In the genomic region with DNA sequence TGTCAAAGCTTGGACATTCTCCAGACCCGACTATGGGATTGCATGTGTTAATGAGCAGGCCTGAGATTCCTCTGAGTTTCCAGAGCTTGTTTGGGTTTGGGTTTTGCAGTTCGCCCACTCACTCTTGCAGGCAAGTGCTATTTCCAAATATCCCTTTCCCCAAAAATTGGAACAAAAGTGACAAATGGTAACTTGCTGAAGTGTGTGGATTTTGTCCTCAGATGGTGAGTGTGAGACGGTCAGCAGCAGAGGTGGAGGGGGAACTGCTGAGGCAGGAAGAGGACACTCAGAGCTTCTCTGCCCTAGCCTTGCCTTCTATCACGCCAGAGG, we compare ENCODE assay signal across 17 mouse cellular contexts.
DNase-seq lines count a peak whose midpoint lies in the region; ATAC-seq and TF ChIP-seq lines count a peak whose summit lies in the region.
"Had no signal": no experiment of that assay in that cellular context is flagged by ENCODE, and none has a peak within 500 bp of the region (broad histone marks: within the 10 kb centered on the region; RNA-seq: fewer than 3 reads in every experiment).

No protein-coding gene starts in this region.

- intact Hi-C loops in left cerebral cortex, postnatal 14 days (cut with DNase I), result no loop called here
- intact Hi-C loops in left cerebral cortex, postnatal 4 days (cut with DNase I), result no loop called here

- peaks cover 20% of the 10 kb centered on the region for H3K79me2 ChIP-seq in myocyte (ENCODE audit: control insufficient read depth, insufficient read depth)

- no peaks in the 10 kb centered on the region; the same call in 1 of the 2 replicates for H3K36me3 ChIP-seq in embryonic facial prominence, embryonic 14.5 days (ENCODE audit: control insufficient read depth, insufficient read depth, low read length)
- no peaks in the 10 kb centered on the region for H3K36me3 ChIP-seq in myocyte (ENCODE audit: control insufficient read depth, insufficient read depth)
- H3K36me3 ChIP-seq: hindbrain, embryonic 12.5 days; neural tube, embryonic 12.5 days had no signal

- no peak overlapping the region for H3K4me3 ChIP-seq in embryonic facial prominence, embryonic 14.5 days (ENCODE audit: low read depth, low read length)
- no peak overlapping the region for H3K4me3 ChIP-seq in myocyte
- H3K4me3 ChIP-seq: hindbrain, embryonic 12.5 days; neural tube, embryonic 12.5 days had no signal

- no peak overlapping the region for H3K4me2 ChIP-seq in embryonic facial prominence, embryonic 14.5 days (ENCODE audit: low read depth, low read length)
- H3K4me2 ChIP-seq in myocyte (ENCODE audit: low read depth), result peak overlapping the region; percentile 45
- H3K4me2 ChIP-seq: hindbrain, embryonic 12.5 days; liver, embryonic 11.5 days; neural tube, embryonic 12.5 days had no signal

- H3K9me3 ChIP-seq in embryonic facial prominence, embryonic 14.5 days (ENCODE audit: control insufficient read depth, low read length), result no peaks in the 10 kb centered on the region
- H3K9me3 ChIP-seq: hindbrain, embryonic 12.5 days; neural tube, embryonic 12.5 days had no signal

- no peak overlapping the region for H3K9ac ChIP-seq in embryonic facial prominence, embryonic 14.5 days (ENCODE audit: low read depth, low read length)
- H3K9ac ChIP-seq: hindbrain, embryonic 12.5 days; neural tube, embryonic 12.5 days had no signal

- no peak overlapping the region for H3ac ChIP-seq in myocyte (ENCODE audit: control insufficient read depth, insufficient read length)

- no peak for TF ChIP-seq POLR2A in myocyte (IDR thresholded peaks at IDR 0.05; ENCODE audit: insufficient read length, low read depth)

- H3K27ac ChIP-seq in embryonic facial prominence, embryonic 14.5 days (replicated peaks; ENCODE audit: low read depth, low read length), result peak overlapping the region; percentile 68; the same call in 1 of the 2 replicates
- H3K27ac ChIP-seq: hindbrain, embryonic 12.5 days; neural tube, embryonic 12.5 days had no signal

- H3K4me1 ChIP-seq in embryonic facial prominence, embryonic 14.5 days (ENCODE audit: control insufficient read depth, insufficient read depth, low read length), result peaks cover 16% of the 10 kb centered on the region
- H3K4me1 ChIP-seq: hindbrain, embryonic 12.5 days; neural tube, embryonic 12.5 days had no signal

- peak; percentile 33 to 48 for DNase-seq in frontal cortex, postnatal 36 days (ENCODE audit: low spot score in 2 of 2)
- DNase-seq in frontal cortex, postnatal 10 days (ENCODE audit: low spot score in 2 of 2), result no peak
- DNase-seq in left cerebral cortex, postnatal 14 days (ENCODE audit: low spot score in 2 of 2), result peak; percentile 33 to 47
- no peak for DNase-seq in left cerebral cortex, postnatal 4 days
- no peak for DNase-seq in embryonic facial prominence, embryonic 14.5 days (ENCODE audit: low spot score)
- DNase-seq in layer of hippocampus, postnatal 14 days (ENCODE audit: low spot score in 2 of 2), result no peak
- DNase-seq: adrenal gland, postnatal 10 days; cerebellum, adult 11 months; embryo, embryonic 11 days; kidney, postnatal 25 days; spleen, adult 18-20 months had no signal

- no peak for ATAC-seq in embryonic facial prominence, embryonic 14.5 days (ENCODE audit: low read depth)
- no peak for ATAC-seq in CD4-positive, CD25-positive, alpha-beta regulatory T cell, adult 4 months
- ATAC-seq: forebrain, embryonic 16.5 days had no signal

- WGBS in embryonic facial prominence, embryonic 14.5 days, result 63% methylated on average over 4 of the region's 4 CpGs

- no peaks in the 10 kb centered on the region for H3K27me3 ChIP-seq in embryonic facial prominence, embryonic 14.5 days (replicated peaks; ENCODE audit: control insufficient read depth, insufficient read depth, low read length)
- H3K27me3 ChIP-seq in myocyte (ENCODE audit: control insufficient read depth, insufficient read depth, insufficient read length), result no peaks in the 10 kb centered on the region
- H3K27me3 ChIP-seq: hindbrain, embryonic 12.5 days; neural tube, embryonic 12.5 days had no signal

TF ChIP-seq in myocyte, 11 proteins besides CTCF, POLR2A, EP300 and RAD21:
- TF ChIP-seq POLR2AphosphoS2 (IDR thresholded peaks at IDR 0.05; ENCODE audit: insufficient read length, low read depth), result no peak
- no peak for TF ChIP-seq MYOG (IDR thresholded peaks at IDR 0.05; ENCODE audit: control insufficient read depth in 1 of 3, insufficient read depth in 1 of 3, insufficient read length in 2 of 3, low read depth in 2 of 3)
- TF ChIP-seq USF1 (IDR thresholded peaks at IDR 0.05; ENCODE audit: low read depth), result no peak
- no peak for TF ChIP-seq MAX (IDR thresholded peaks at IDR 0.05; ENCODE audit: low read depth)
- TF ChIP-seq SRF (IDR thresholded peaks at IDR 0.05; ENCODE audit: control insufficient read depth, insufficient read length, low read depth), result no peak
- no peak for TF ChIP-seq CEBPB (IDR thresholded peaks at IDR 0.05; ENCODE audit: insufficient read depth, poor library complexity, severe bottlenecking)
- TF ChIP-seq E2F4 (IDR thresholded peaks at IDR 0.05; ENCODE audit: insufficient read depth), result no peak
- TF ChIP-seq REST (IDR thresholded peaks at IDR 0.05; ENCODE audit: insufficient read depth, insufficient read length), result no peak
- no peak for TF ChIP-seq TCF3 (IDR thresholded peaks at IDR 0.05; ENCODE audit: insufficient read length, low read depth)
- TF ChIP-seq TCF12 (IDR thresholded peaks at IDR 0.05; ENCODE audit: insufficient read depth, poor library complexity, severe bottlenecking), result no peak
- no peak for TF ChIP-seq MYOD1 (IDR thresholded peaks at IDR 0.05; ENCODE audit: control insufficient read depth in 1 of 3, insufficient read length in 2 of 3, low read depth in 2 of 3)

Comparison
In these comparisons a context has a peak if more than half of its experiments do, and no peak if none do; other contexts are left out.
1. DNase-seq: peak in frontal cortex, postnatal 36 days (2 of 2) and left cerebral cortex, postnatal 14 days (2 of 2); none in frontal cortex, postnatal 10 days (0 of 2), left cerebral cortex, postnatal 4 days (single experiment), embryonic facial prominence, embryonic 14.5 days (single experiment) and layer of hippocampus, postnatal 14 days (0 of 2).